Mouse (Mus musculus) CH12.LX (cell line): ENCODE results near the gene Kctd7. TPM values are rescaled to one million over a fixed set of nuclear protein-coding genes. Genes with fewer than 3 reads are reported as not detected.

Experiments
- DNase-seq: peaks from one replicate; pipeline ENCODE4 v3.0.0-alpha.2; 2013; ENCODE audit errors: extremely low read depth
- H3K27ac ChIP-seq: 2 replicates; pipeline ENCODE4 v1.5.1; 2012; ENCODE audit warnings: low read depth, mild to moderate bottlenecking, control low read depth, moderate library complexity; ENCODE audit not compliant: insufficient read depth
- H3K27me3 ChIP-seq: replicated peaks from 2 replicates; pipeline ENCODE3; 2012; ENCODE audit warnings: inconsistent platforms
- H3K36me3 ChIP-seq, 2 experiments: replicated peaks in 1 of 2; 2 replicates each; pipeline versions ENCODE3 to v1.6.1; 2012; ENCODE audit warnings: inconsistent platforms in 1 of 2, low read length in 1 of 2, mild to moderate bottlenecking in 1 of 2, mixed read lengths in 1 of 2, moderate library complexity in 1 of 2; ENCODE audit not compliant: control insufficient read depth in 1 of 2, insufficient read depth in 1 of 2
- H3K4me1 ChIP-seq, 2 experiments: 2 replicates each; pipeline ENCODE4 v1.6.1; 2012; ENCODE audit warnings: inconsistent platforms in 1 of 2, moderate library complexity in 1 of 2; ENCODE audit not compliant: insufficient read depth in 2 of 2, control insufficient read depth in 1 of 2
- H3K4me2 ChIP-seq: 2 replicates; pipeline ENCODE4 v1.6.1; 2012; ENCODE audit warnings: low read depth, mild to moderate bottlenecking, control low read depth; ENCODE audit not compliant: poor library complexity, insufficient read depth, severe bottlenecking
- H3K4me3 ChIP-seq, 3 experiments: fragments of 150-350 bp in 1 of 3; sonication (generic) in 1 of 3; replicated peaks in 1 of 3; 2 replicates each; pipeline versions ENCODE3 to v1.5.1; 2011 to 2012; ENCODE audit warnings: low read depth in 2 of 3, low read length in 2 of 3, mild to moderate bottlenecking in 2 of 3, moderate library complexity in 2 of 3, control low read depth in 1 of 3, improper control_type of control experiment in 1 of 3, inconsistent platforms in 1 of 3, mixed read lengths in 1 of 3; ENCODE audit not compliant: poor library complexity in 1 of 3
- H3K79me2 ChIP-seq: replicated peaks from 2 replicates; pipeline ENCODE4 v1.6.1; 2012; ENCODE audit warnings: mild to moderate bottlenecking, moderate library complexity; ENCODE audit not compliant: control insufficient read depth, poor library complexity, insufficient read depth, severe bottlenecking; ENCODE audit errors: extremely low read depth
- H3K9ac ChIP-seq: 2 replicates; pipeline ENCODE4 v1.6.1; 2012; ENCODE audit warnings: low read depth, mild to moderate bottlenecking, control low read depth, moderate library complexity; ENCODE audit not compliant: insufficient read depth
- H3K9me3 ChIP-seq: replicated peaks from 2 replicates; pipeline ENCODE3; 2012; ENCODE audit warnings: low read length, inconsistent platforms, mixed read lengths
- BHLHE40 ChIP-seq: IDR thresholded peaks from 2 replicates; pipeline ENCODE4 v1.6.1; 2011; ENCODE audit warnings: mild to moderate bottlenecking, low read depth, low read length, improper control_type of control experiment
- CHD1 ChIP-seq: IDR thresholded peaks from 2 replicates; pipeline ENCODE4 v1.6.1; 2012; ENCODE audit warnings: low read depth, low read length, improper control_type of control experiment, inconsistent platforms
- CHD2 ChIP-seq: IDR thresholded peaks from 2 replicates; pipeline ENCODE4 v1.6.1; 2011; ENCODE audit warnings: low read length, improper control_type of control experiment
- CTCF ChIP-seq, 2 experiments: IDR thresholded peaks in 1 of 2; conservative IDR thresholded peaks in 1 of 2; 2 replicates each; pipeline ENCODE4 v1.5.1; 2011 to 2012; ENCODE audit warnings: low read depth in 2 of 2, low read length in 2 of 2, improper control_type of control experiment in 1 of 2, inconsistent platforms in 1 of 2, mild to moderate bottlenecking in 1 of 2, moderate library complexity in 1 of 2
- E2F4 ChIP-seq: IDR thresholded peaks from 2 replicates; pipeline ENCODE4 v1.6.1; 2011; ENCODE audit warnings: low read depth, low read length, improper control_type of control experiment; ENCODE audit not compliant: insufficient replicate concordance
- ELF1 ChIP-seq: IDR thresholded peaks from 2 replicates; pipeline ENCODE4 v1.6.1; 2014; ENCODE audit warnings: low read depth, mild to moderate bottlenecking, inconsistent platforms, low read length, improper control_type of control experiment
- EP300 ChIP-seq: IDR thresholded peaks from 2 replicates; pipeline ENCODE4 v1.6.1; 2011; ENCODE audit warnings: low read length, improper control_type of control experiment
- ETS1 ChIP-seq: conservative IDR thresholded peaks from 2 replicates; pipeline ENCODE4 v1.6.1; 2012; ENCODE audit warnings: low read depth, mild to moderate bottlenecking, inconsistent platforms, low read length, improper control_type of control experiment, moderate library complexity
- GABPA ChIP-seq: IDR thresholded peaks from 2 replicates; pipeline ENCODE4 v1.6.1; 2012; ENCODE audit warnings: low read depth, low read length, improper control_type of control experiment, inconsistent platforms; ENCODE audit not compliant: insufficient replicate concordance
- HCFC1 ChIP-seq: IDR thresholded peaks from 2 replicates; pipeline ENCODE4 v1.6.1; 2012; ENCODE audit warnings: low read depth, mild to moderate bottlenecking, inconsistent platforms, low read length, improper control_type of control experiment
- IRF4 ChIP-seq: IDR thresholded peaks from 2 replicates; pipeline ENCODE4 v1.6.1; 2014; ENCODE audit warnings: low read depth, mild to moderate bottlenecking, inconsistent platforms, low read length, improper control_type of control experiment
- JUN ChIP-seq: IDR thresholded peaks from 2 replicates; pipeline ENCODE4 v1.6.1; 2011; ENCODE audit warnings: low read depth, mild to moderate bottlenecking, low read length, improper control_type of control experiment, moderate library complexity; ENCODE audit not compliant: insufficient read depth
- JUND ChIP-seq: conservative IDR thresholded peaks from 2 replicates; pipeline ENCODE4 v1.6.1; 2011; ENCODE audit warnings: low read depth, low read length, improper control_type of control experiment
- KAT2A ChIP-seq: IDR thresholded peaks from 2 replicates; pipeline ENCODE4 v1.6.1; 2012; ENCODE audit warnings: low read length, improper control_type of control experiment, inconsistent platforms; ENCODE audit not compliant: insufficient replicate concordance
- MAFK ChIP-seq: IDR thresholded peaks from 2 replicates; pipeline ENCODE4 v1.6.1; 2011; ENCODE audit warnings: low read length, improper control_type of control experiment; ENCODE audit not compliant: insufficient replicate concordance
- MAX ChIP-seq: IDR thresholded peaks from 2 replicates; pipeline ENCODE4 v1.6.1; 2011; ENCODE audit warnings: low read length, improper control_type of control experiment
- MAZ ChIP-seq: IDR thresholded peaks from 2 replicates; pipeline ENCODE4 v1.6.1; 2012; ENCODE audit warnings: low read depth, mild to moderate bottlenecking, inconsistent platforms, low read length, improper control_type of control experiment, moderate library complexity
- MEF2A ChIP-seq: IDR thresholded peaks from 2 replicates; pipeline ENCODE4 v1.6.1; 2014; ENCODE audit warnings: low read depth, mild to moderate bottlenecking, inconsistent platforms, low read length, improper control_type of control experiment, borderline replicate concordance
- MXI1 ChIP-seq: IDR thresholded peaks from 2 replicates; pipeline ENCODE4 v1.6.1; 2011; ENCODE audit warnings: mild to moderate bottlenecking, low read depth, low read length, improper control_type of control experiment
- MYC ChIP-seq: IDR thresholded peaks from 2 replicates; pipeline ENCODE4 v1.6.1; 2011; ENCODE audit warnings: low read depth, mild to moderate bottlenecking, improper control_type of control experiment, low read length
- NELFE ChIP-seq: IDR thresholded peaks from 2 replicates; pipeline ENCODE4 v1.6.1; 2011; ENCODE audit warnings: low read depth, low read length, improper control_type of control experiment
- NRF1 ChIP-seq: IDR thresholded peaks from 2 replicates; pipeline ENCODE4 v1.6.1; 2014; ENCODE audit warnings: low read depth, mild to moderate bottlenecking, inconsistent platforms, low read length, improper control_type of control experiment, moderate library complexity
- PAX5 ChIP-seq: IDR thresholded peaks from 2 replicates; pipeline ENCODE4 v1.6.1; 2012; ENCODE audit warnings: low read length, inconsistent platforms, mixed read lengths
- POLR2A ChIP-seq: IDR thresholded peaks from 2 replicates; pipeline ENCODE4 v1.6.1; 2011; ENCODE audit warnings: low read depth, mild to moderate bottlenecking, improper control_type of control experiment, low read length
- POLR2AphosphoS2 ChIP-seq: IDR thresholded peaks from 2 replicates; pipeline ENCODE4 v1.6.1; 2011; ENCODE audit warnings: low read depth, low read length, improper control_type of control experiment
- RAD21 ChIP-seq: IDR thresholded peaks from 2 replicates; pipeline ENCODE4 v1.6.1; 2011; ENCODE audit warnings: low read depth, mild to moderate bottlenecking, low read length, improper control_type of control experiment, moderate library complexity
- RCOR1 ChIP-seq: conservative IDR thresholded peaks from 2 replicates; pipeline ENCODE4 v1.6.1; 2012; ENCODE audit warnings: low read depth, mild to moderate bottlenecking, inconsistent platforms, low read length, improper control_type of control experiment
- SIN3A ChIP-seq: IDR thresholded peaks from 2 replicates; pipeline ENCODE4 v1.6.1; 2012; ENCODE audit warnings: low read length, improper control_type of control experiment, inconsistent platforms
- SMC3 ChIP-seq: IDR thresholded peaks from 2 replicates; pipeline ENCODE4 v1.6.1; 2011; ENCODE audit warnings: low read depth, low read length, improper control_type of control experiment
- TBP ChIP-seq: conservative IDR thresholded peaks from 2 replicates; pipeline ENCODE4 v1.6.1; 2011; ENCODE audit warnings: low read depth, low read length, improper control_type of control experiment
- TCF12 ChIP-seq: IDR thresholded peaks from 2 replicates; pipeline ENCODE4 v1.6.1; 2014; ENCODE audit warnings: low read depth, mild to moderate bottlenecking, inconsistent platforms, low read length, improper control_type of control experiment
- UBTF ChIP-seq: IDR thresholded peaks from 2 replicates; pipeline ENCODE4 v1.6.1; 2012; ENCODE audit warnings: low read depth, mild to moderate bottlenecking, inconsistent platforms, low read length, improper control_type of control experiment, moderate library complexity
- USF1 ChIP-seq: IDR thresholded peaks from 2 replicates; pipeline ENCODE4 v1.6.1; 2014; ENCODE audit warnings: low read depth, mild to moderate bottlenecking, inconsistent platforms, low read length, improper control_type of control experiment
- USF2 ChIP-seq: conservative IDR thresholded peaks from 2 replicates; pipeline ENCODE4 v1.6.1; 2011; ENCODE audit warnings: low read depth, low read length, improper control_type of control experiment
- ZC3H11A ChIP-seq: IDR thresholded peaks from 2 replicates; pipeline ENCODE4 v1.6.1; 2012; ENCODE audit warnings: low read depth, mild to moderate bottlenecking, inconsistent platforms, low read length, improper control_type of control experiment
- ZKSCAN1 ChIP-seq: IDR thresholded peaks from 2 replicates; pipeline ENCODE4 v1.6.1; 2012; ENCODE audit warnings: low read depth, inconsistent platforms, low read length, improper control_type of control experiment, borderline replicate concordance
- ZMIZ1 ChIP-seq: IDR thresholded peaks from 2 replicates; pipeline ENCODE4 v1.6.1; 2012; ENCODE audit warnings: low read depth, mild to moderate bottlenecking, inconsistent platforms, low read length, improper control_type of control experiment
- ZNF384 ChIP-seq: IDR thresholded peaks from 2 replicates; pipeline ENCODE4 v1.6.1; 2012; ENCODE audit warnings: low read depth, low read length, improper control_type of control experiment, inconsistent platforms
- dilution Hi-C: fragments of 300-500 bp; cut with MboI; formaldehyde crosslinking; loops from 2 replicates; pipeline ENCODE4 v1.14.3; 2020; ENCODE audit warnings: low sequenced_read_pairs; ENCODE audit not compliant: extremely low pct_unique_long_range_greater_than_20kb, extremely low pct_ligation_motif_present
- in situ Hi-C: fragments of 300-500 bp; cut with MboI; formaldehyde crosslinking; loops from 3 replicates; pipeline ENCODE4 v1.14.3; 2019; ENCODE audit warnings: low sequenced_read_pairs, low pct_ligation_motif_present, low pct_unique_long_range_greater_than_20kb, mixed read lengths
- polyA plus RNA-seq: library from polyadenylated mRNA; unstranded; fragments of >175 nt; gene quantifications from 2 replicates; pipeline ENCODE4 v1.2.1, GENCODE M21; 2012; ENCODE audit warnings: low read depth; ENCODE audit not compliant: insufficient read length
- total RNA-seq, 2 experiments: library from RNA; depleted of rRNA; stranded (reverse); fragments of 300-350 nt in 1 of 2; fragments of >200 nt in 1 of 2; gene quantifications; 2 replicates each; pipeline ENCODE4 v1.2.3; 2012 to 2014

The Kctd7 gene
- total and polyA plus RNA-seq, 3 experiments, result 2.8 to 4.3 (median 3.3) TPM

DNA sequence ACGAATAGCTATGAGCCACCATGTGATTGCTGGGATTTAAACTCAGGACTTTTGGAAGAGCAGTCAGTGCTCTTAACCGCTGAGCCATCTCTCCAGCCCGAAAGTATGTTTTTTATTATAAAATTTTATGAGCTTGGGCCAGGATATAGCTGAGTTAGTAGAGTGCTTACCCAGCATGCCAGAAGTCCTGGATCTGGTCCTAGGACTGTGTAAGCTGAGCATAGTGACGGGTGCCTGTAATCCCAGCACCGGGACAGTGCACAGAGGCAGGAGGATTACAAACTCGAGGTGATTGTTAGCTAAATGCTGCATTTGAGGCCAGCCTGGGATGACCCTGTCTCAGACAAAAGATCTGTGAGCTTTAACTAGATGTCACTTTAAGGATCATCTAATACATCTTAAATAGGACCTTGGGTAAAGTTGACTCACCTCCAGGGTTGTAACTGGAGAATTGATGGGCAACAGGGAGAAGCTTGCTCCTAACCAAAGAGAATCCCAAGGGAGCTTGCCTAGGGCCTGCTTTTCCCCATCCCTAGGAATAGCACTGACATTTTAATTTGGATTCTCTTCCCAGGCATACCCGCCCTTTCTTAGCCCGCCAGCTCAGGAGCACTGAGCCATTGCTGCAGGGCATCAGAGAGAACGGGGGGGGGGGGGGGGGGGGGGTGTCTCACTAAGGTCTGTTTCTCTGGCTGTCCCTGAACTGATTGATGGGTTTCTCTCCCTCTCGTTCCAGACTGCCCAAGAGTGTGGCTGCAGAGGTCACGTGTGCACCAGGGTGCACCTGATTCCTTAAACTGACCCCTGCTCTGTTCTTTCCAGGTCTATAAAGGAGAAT, 15.8 kb upstream of the Kctd7 start:
- H3K4me3 ChIP-seq, result no peak overlapping the region
- TF ChIP-seq CHD1 (no peak), HCFC1 (no peak), TBP (no peak), EP300 (no peak), ZNF384 (no peak), MEF2A (peak; percentile 7; the same call in 1 of the 2 replicates), ZC3H11A (no peak), POLR2A (no peak), SIN3A (no peak), UBTF (no peak), MAX (no peak), RAD21 (no peak), ZMIZ1 (no peak), SMC3 (no peak), JUND (no peak), POLR2AphosphoS2 (no peak), KAT2A (no peak), CTCF (conservative IDR thresholded peaks at IDR 0.05 in 1 of 2, IDR thresholded peaks at IDR 0.05 in 1 of 2; ENCODE audit: low read depth in 2 of 2, low read length in 2 of 2) (no peak), NELFE (no peak), E2F4 (no peak), NRF1 (no peak), PAX5 (no peak), BHLHE40 (peak; percentile 74), ZKSCAN1 (no peak), MAZ (no peak), MAFK (no peak), USF2 (peak; percentile 45; the same call in 1 of the 2 replicates), IRF4 (no peak), TCF12 (no peak), RCOR1 (no peak), CHD2 (no peak), MXI1 (no peak), GABPA (no peak), USF1 (peak; percentile 61), ETS1 (0 out of 2 replicates have a peak, but pooled peaks have one; percentile 25), JUN (no peak), ELF1 (no peak), MYC (no peak)
- DNase-seq, result no peak
- peak overlapping the region; percentile 64 for H3K4me2 ChIP-seq
- dilution Hi-C loops, result no loop called here
- H3K4me1 ChIP-seq, result peaks cover 4 to 22% of the 10 kb centered on the region in 2 experiments; a peak in 3 of 4 replicates
- in situ Hi-C loops, result no loop called here
- no peaks in the 10 kb centered on the region for H3K9me3 ChIP-seq
- H3K36me3 ChIP-seq, result peaks cover 12 to 75% of the 10 kb centered on the region in 2 experiments
- H3K9ac ChIP-seq, result peak overlapping the region; percentile 40; the same call in 1 of the 2 replicates
- 0 out of 2 replicates have a peak, but pooled peaks cover 2% of the 10 kb centered on the region for H3K79me2 ChIP-seq
- peak overlapping the region; percentile 43; the same call in 1 of the 2 replicates for H3K27ac ChIP-seq
- no peaks in the 10 kb centered on the region for H3K27me3 ChIP-seq
